Mouse (Mus musculus) splenic B cell, adult 2 months (primary cell): ENCODE measurements around the gene Pcnx4.

Experiments
- DNase-seq: peaks from one replicate; pipeline ENCODE4 v3.0.0-alpha.2; 2011; ENCODE audit warnings: low read depth, low spot score
- H3K27me3 ChIP-seq: 2 replicates; pipeline ENCODE4 v1.6.1; 2012; ENCODE audit warnings: mild to moderate bottlenecking, low read length, moderate library complexity, mixed read lengths; ENCODE audit not compliant: control insufficient read depth, poor library complexity, insufficient read depth, severe bottlenecking
- H3K36me3 ChIP-seq: 2 replicates; pipeline ENCODE4 v1.6.1; 2012; ENCODE audit warnings: mild to moderate bottlenecking, low read length, moderate library complexity, mixed read lengths; ENCODE audit not compliant: control insufficient read depth, poor library complexity, insufficient read depth, severe bottlenecking

Gene Pcnx4

DNA sequence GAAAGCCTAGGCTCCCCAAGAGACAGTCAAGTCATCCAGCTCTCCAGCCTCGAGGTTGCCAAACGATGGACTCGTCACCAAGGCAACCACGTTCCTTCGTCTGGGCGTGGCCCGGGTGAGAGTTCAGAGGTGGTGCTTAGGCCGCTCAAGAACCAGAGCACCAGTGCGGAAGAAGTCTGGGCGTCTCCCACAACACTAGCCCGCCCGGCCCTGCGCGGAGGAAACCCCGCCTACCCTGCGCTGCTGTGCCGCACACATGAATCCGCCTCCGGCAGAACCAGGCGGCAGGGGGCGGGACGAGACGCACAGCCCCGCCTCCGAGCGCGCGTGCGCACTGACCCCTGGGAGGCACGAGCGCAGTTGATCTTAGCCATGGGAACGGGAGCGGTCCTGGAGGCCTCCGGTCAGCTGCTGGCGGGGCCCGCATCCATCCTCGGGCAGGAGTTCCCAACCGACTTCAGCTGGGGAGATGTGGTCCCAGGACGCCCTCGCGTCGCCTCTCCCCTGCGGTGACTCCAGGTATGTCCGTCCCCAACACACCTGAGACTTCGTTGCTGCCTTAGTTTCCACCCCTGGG is at the start of gene Pcnx4:
Gene Pcnx4, plus strand, starts transcription at position 363 of the 577 bp plus-strand sequence.
- H3K27me3 ChIP-seq, result no peaks in the 10 kb centered on the region
- H3K36me3 ChIP-seq, result no peaks in the 10 kb centered on the region
- peak; percentile 97 for DNase-seq

DNA sequence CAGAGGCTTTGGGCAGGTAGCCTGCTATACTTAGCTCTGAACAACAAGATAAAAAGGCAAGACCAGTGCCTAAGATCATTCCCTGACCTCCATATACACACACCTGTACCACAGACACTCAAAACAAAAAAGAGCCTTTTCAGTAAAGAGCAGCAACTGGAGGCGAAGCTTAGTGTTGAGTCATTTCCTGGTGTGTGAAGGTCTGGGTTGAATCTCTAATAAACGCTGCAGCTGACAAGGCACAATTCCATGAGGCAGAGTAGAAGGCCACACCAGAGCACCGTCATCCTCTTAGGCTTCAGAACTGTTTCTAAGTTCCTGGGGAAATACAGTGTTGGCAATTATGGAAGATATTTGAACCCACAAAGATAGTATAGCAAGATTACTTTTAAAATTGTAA is 48.7 kb upstream of the Pcnx4 start:
- DNase-seq, result no peak
- no peaks in the 10 kb centered on the region for H3K36me3 ChIP-seq

DNA sequence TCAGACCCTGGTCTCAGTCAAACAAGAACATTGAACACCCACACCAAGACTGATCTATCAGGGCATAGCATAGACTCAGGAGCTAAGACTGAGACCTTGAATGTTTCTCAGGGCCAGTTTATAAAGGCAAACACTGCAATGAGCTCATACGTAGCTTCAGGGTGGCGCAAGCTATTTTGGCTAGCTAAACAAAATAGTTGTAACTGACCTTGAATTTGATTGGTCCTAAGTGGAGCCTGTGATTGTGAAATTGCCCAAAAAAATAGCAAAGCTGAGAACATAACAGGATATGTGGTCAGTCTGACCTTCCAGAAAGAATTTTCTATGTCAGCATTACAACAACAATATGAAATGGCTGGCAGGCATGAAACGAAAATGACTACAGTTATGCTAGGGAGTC is 46.2 kb upstream of the Pcnx4 start:
- no peaks in the 10 kb centered on the region for H3K27me3 ChIP-seq
- H3K36me3 ChIP-seq, result no peaks in the 10 kb centered on the region
- DNase-seq, result no peak

More for the DNA sequence above, 48.7 kb upstream of the Pcnx4 start:
- H3K27me3 ChIP-seq, result no peaks in the 10 kb centered on the region

DNA sequence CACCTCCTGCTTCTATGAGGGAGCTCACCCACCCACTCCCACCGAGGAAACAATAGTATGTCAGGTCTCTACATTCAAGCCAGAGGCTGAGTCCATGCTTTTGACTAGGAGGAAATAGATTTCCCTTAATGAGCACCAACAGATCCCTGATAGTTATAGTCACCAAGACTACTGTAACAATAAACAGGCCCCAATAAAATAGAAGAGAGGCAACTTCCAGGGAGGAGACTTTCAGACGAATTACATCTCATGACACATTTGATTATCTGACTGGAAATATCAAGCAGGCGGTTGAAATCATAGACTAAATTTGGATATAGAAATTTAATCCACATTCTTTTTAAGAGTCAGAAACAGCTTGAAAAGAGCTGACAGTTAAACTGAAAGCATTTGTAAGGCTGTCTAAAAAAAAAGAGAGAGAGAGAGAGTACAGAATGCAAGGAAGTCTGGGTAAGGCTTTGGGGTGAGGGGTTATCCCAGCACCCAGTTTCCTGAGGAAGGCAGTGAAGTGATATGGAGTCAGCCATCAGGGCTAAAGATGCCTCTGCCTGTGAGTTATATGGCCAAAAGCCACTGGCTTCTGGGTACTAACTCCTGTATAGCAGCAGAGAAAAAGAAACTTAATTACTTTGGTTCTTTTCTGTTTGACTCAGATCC is 45.0 kb upstream of the Pcnx4 start:
- no peaks in the 10 kb centered on the region for H3K27me3 ChIP-seq
- H3K36me3 ChIP-seq, result no peaks in the 10 kb centered on the region
- DNase-seq, result no peak

DNA sequence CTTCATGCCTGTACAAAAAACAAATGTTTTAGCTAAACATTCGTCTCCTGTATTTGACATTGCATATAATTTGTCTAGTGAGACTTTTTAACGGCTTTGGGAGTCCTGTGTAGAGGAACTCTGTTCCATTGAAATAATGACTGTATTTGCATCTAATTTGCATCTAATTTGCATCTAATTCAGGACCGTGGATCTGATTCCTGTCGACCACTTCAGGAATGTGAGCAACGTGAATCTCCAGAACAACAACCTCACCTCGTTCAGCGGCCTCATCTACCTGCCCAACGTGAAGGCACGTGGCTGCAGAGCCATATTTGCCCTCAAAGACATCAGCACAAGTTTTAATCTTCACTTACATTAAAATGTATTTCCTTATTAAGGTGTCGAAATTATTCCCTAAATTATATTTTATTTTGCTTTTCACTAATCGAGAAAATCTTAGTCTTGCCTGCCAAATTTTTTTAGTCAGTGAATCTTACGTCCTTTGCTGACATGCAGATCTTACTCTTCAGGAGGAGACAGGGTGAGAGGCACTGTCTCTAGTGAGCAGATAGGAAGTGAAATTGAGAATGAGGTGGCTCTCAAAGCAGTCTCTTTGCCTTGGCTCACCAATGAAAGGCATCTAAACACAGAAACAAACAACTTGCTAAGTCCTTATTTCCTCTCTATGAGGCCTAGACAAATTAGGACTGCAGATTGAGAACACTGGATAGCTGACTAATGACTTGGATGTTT is 39.1 kb upstream of the Pcnx4 start:
- Histone ChIP-seq H3K36me3 (no peaks in the 10 kb centered on the region), H3K27me3 (no peaks in the 10 kb centered on the region)
- no peak for DNase-seq

DNA sequence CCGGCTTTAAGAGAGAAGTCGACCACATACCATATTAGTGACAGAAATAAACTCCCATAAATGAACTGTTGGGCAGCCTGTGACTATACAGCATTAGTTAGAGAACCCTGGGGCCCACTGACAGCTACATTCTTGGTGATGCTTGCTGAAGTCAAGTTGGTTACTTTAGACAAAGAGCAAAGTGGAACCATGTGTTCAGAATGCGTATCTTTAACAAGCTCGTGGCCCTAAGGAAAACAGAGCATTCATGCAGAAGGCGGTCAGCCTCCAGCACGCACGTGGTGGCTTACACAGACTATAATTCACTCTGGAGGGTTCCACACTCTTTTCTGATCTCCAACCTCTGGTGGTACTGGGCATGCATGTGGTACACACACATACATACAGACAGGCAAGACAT is 26.6 kb upstream of the Pcnx4 start:
- H3K36me3 ChIP-seq, result no peaks in the 10 kb centered on the region

DNA sequence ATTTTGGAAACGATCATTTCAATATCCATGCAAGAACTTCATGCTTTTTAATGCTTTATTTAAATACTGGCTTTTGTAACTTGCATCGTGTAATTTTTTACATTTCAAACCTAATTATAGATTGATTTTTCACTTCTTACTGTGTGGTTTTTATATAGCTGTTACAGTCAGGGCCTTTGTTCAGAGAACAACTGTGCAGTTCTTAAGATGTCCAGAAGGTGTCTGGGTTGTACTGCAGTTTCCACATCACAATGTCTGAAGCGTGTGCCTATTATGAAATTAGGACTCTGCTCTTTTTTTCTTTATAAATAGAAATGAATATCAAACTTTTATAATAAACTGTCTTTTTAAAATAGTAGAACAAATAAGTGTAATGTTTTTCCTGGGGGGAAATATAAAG is 20.7 kb upstream of the Pcnx4 start:
- no peaks in the 10 kb centered on the region for H3K27me3 ChIP-seq
- DNase-seq, result peak; percentile 29
- H3K36me3 ChIP-seq, result no peaks in the 10 kb centered on the region

More for the DNA sequence above, 26.6 kb upstream of the Pcnx4 start:
- no peaks in the 10 kb centered on the region for H3K27me3 ChIP-seq
- DNase-seq, result no peak

DNA sequence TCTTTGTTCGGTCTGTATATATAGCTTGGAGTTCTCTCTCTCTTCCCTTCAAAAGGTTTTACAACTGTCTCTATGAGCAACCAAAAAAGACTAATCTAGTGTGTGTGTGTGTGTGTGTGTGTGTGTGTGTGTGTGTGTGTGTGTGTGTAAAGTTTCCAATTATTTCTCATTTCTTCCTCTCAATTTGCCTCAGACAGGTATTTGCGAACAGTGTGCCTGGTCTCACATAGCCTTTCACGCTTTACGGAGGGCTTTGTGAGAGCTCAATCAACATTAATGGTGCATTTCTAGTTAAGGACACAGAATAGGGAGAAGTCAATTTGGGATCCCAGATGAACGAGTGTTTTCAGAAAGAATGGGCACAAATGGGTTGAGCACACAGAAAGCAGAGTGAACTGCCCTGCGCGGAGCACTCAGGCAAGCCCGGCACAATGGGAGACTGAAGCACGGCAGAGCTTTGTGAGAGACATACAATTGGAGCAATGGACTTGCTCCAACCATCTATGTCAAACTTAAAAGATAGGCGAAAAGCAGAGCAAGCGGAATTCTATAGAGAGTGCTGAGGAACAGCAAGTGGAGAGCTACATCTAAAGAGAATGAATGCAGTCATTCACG is 18.0 kb upstream of the Pcnx4 start:
- no peaks in the 10 kb centered on the region for H3K27me3 ChIP-seq
- DNase-seq, result no peak
- no peaks in the 10 kb centered on the region for H3K36me3 ChIP-seq

DNA sequence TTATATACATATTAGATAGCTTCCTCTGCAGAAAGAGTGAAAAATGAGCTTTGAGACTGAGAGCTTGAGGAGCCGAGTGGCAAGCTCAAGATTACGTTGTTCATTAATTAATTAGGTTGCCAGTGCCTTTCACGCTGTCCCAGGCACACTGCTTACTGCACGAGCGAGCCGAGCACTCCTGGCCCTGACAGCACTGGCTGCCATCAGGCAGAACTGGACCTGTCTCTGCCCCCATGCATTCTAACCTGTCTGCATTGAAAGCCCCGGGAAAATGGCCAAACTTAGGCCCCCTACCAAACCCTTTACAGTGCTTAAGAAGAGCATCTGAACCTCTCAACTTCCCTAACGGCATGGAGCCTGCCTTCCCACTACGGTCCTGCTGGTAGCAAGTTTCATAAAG is 16.8 kb upstream of the Pcnx4 start:
- DNase-seq, result no peak
- Histone ChIP-seq H3K36me3 (no peaks in the 10 kb centered on the region), H3K27me3 (no peaks in the 10 kb centered on the region)

DNA sequence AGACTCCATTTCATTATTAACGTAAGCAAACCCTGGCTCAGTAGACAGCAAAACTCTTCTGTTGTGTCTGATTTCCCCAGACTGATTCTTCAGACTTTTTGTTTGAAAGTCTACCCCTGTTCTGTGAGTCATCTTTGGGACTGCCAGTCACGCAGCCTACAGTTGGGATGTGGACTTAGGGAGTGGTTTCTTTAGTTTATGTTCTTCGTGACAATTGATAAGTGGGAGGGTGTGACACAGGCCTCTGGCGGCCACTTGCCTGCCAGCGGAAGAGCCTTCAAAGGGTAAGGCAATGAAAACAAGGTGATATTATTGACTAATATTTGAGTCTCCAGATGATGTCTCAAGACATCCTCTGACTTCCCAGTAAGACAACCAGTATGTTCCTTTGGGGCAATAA is 16.3 kb upstream of the Pcnx4 start:
- Histone ChIP-seq H3K36me3 (no peaks in the 10 kb centered on the region), H3K27me3 (no peaks in the 10 kb centered on the region)
- DNase-seq, result no peak

DNA sequence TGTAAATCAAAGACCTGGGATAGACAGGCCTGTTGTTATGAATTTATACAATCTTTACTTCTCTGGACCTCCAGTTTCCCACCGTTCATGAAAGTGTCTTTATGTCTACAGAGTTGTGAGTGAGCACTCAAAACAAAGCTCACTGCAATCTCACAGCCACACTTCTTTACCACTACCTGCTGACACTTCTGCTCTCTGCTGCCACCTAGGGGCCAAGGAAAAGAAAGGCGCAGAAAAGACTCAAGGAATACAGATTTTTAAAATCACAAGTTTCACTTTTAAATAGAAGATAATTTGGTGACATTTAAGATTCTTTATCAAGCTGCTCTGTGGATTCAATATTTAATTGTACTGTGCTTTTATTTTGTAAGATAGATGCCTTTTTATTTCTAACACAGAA is 15.5 kb upstream of the Pcnx4 start:
- Histone ChIP-seq H3K36me3 (no peaks in the 10 kb centered on the region), H3K27me3 (no peaks in the 10 kb centered on the region)
- DNase-seq, result peak; percentile 81

DNA sequence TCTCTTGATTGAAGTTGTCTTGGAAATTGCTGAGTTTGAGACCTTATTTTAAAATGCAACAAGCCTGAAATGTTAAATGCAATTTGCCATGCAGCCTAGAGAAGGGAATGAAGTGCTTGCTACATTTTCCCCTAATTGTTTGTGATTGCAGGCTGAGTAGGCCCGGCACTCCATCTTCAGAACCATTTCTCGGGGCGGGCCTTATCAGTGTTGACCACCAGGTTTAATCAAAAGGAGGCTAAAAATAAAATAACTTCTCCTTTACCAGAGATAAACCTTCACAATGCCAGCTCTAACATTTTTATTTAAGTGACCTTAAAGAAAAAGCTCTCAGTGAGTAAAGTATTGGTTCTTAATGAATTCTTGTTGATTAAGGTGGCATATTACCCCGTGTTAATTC is 10.6 kb upstream of the Pcnx4 start:
- no peaks in the 10 kb centered on the region for H3K27me3 ChIP-seq
- DNase-seq, result no peak
- no peaks in the 10 kb centered on the region for H3K36me3 ChIP-seq

DNA sequence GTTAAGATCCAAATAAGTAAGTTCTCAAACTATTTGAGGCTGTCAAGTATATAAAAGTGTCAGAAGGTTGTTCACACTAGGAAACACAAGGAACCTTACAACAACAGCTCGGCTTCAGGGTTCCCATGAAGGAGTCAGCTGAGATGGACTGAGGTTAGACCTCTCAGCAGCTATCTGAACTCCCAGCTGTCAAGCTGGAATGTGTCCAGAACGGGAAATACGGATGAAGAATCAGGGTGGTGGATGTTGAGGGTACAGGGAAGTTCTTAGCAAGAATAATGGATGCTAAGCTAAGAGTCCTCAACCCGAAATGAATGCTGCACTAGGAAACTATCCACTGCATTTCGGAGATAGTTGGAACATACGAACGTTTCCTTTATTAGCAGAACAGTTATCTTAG is 3.9 kb upstream of the Pcnx4 start:
- Histone ChIP-seq H3K27me3 (no peaks in the 10 kb centered on the region), H3K36me3 (no peaks in the 10 kb centered on the region)
- DNase-seq, result no peak

DNA sequence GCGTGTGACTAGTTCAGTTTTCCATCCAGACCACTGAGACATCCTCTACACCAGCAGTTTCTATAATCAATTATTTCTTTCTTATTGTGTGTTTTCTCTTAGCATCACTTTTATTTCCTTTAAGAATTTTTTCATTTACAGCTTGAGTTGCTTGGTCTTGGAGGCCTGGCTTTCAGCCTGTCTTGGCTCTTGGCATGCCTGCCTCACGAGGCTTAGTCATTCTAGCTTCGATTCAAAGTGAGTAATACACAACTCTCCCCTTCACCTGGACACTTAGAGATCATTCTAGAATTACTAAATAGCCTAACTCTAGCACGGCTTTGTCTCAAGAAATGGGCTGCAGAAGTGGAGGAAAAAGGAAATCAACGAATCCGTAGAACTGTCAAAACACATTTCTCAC is 2.2 kb upstream of the Pcnx4 start:
- no peaks in the 10 kb centered on the region for H3K36me3 ChIP-seq
- H3K27me3 ChIP-seq, result no peaks in the 10 kb centered on the region
- DNase-seq, result no peak

DNA sequence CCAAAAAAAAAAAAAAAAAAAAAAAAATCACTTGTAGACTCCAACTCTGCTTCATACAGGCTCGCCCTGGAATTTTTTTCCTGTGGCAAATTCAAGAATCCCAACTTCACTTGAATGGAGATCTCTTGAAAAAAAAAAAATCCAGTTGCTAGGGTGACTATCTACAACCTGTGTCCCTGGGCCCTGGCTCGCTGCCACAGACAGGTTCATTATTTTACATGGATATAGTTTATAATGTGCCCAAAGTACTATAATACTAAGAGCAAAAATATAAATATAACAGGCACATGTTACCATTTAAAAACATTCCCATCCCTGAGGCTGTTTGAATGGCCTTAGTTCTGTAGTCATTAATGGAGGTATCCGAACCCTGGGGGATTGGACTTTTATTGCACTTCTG is 584 bp upstream of the Pcnx4 start:
- H3K36me3 ChIP-seq, result no peaks in the 10 kb centered on the region
- H3K27me3 ChIP-seq, result no peaks in the 10 kb centered on the region
- no peak for DNase-seq
